Mouse (Mus musculus) lung, adult 2 months (tissue): ENCODE data around the gene Ppm1l.

Experiments used
- CTCF ChIP-seq: fragments of 200-500 bp; IDR thresholded peaks from 2 replicates; pipeline ENCODE4 v1.5.1; 2011; ENCODE audit warnings: mild to moderate bottlenecking, low read length, control low read depth; ENCODE audit not compliant: insufficient read depth
- POLR2A ChIP-seq: fragments of 200-500 bp; IDR thresholded peaks from 2 replicates; pipeline ENCODE4 v1.6.1; 2011; ENCODE audit warnings: low read depth, mild to moderate bottlenecking, control low read depth, low read length, borderline replicate concordance; ENCODE audit errors: extremely low read depth

DNA sequence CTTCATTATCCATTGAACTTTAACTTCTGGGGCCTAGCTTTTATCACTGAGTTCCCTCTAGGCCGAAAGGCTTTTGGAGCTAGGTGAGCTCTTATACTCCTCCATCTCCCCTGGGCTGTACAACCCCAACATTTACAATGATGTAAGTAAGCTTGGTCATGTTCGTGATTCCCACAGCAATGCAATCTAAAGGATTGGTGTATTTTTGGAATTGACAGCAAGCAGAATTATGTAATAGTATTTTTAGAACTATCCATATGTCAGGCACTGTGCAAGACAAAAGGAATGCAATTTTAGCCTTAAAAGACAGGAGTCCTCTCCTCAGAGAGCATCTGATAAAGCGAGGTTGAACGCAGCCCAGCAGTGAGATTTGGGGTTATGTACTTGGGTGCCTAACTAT lies 149.1 kb downstream of the Ppm1l start:
- TF ChIP-seq CTCF (no peak), POLR2A (no peak)
